ENCODE assay signal across 16 mouse cellular contexts in the genomic region with DNA sequence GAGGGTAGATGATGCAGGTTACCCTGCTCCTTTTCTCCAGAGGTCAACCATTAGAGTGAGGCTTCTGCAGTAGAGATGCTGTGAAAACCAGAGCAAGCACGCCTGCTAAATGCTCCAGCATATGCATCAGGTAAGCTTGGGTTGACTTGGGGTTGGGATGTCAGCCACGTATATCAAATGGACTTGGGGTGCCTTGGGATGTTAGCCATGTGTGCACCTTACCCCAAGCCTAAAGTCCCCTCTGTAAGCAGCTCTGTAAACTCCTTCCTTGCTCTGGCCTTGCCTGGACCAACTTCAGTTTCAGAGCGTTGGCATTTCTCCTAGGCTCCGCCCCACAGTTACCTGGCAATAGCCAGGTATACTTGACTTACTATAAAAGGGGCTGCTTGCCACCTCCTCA.
A peak's percentile ranks its signal among the peaks of the same experiment; 100 is the strongest.
DNase-seq lines count a peak whose midpoint lies in the region; ATAC-seq and TF ChIP-seq lines count a peak whose summit lies in the region.
"Had no signal": no experiment of that assay in that cellular context is flagged by ENCODE, and none has a peak within 500 bp of the region (broad histone marks: within the 10 kb centered on the region; RNA-seq: fewer than 3 reads in every experiment).

No protein-coding gene starts in this region.

- ATAC-seq in heart, embryonic 13.5 days (ENCODE audit: extremely low read depth, insufficient number of reproducible peaks, low FRiP score, low TSS enrichment): no peak
- no peak for ATAC-seq in stomach, embryonic 16.5 days (ENCODE audit: insufficient read depth, low FRiP score)
- ATAC-seq in stomach, postnatal 0 days (ENCODE audit: low FRiP score, low TSS enrichment): no peak
- ATAC-seq in limb, embryonic 11.5 days (ENCODE audit: insufficient number of reproducible peaks, low FRiP score, low TSS enrichment, low read depth): no peak
- ATAC-seq in cerebellum, adult (ENCODE audit: insufficient number of reproducible peaks, low FRiP score, low TSS enrichment): no peak
- ATAC-seq: inflammation-experienced regulatory T-cells, adult 6 months; lung, postnatal 0 days had no signal

- no peaks in the 10 kb centered on the region for H3K36me3 ChIP-seq in heart, embryonic 13.5 days
- H3K36me3 ChIP-seq in stomach, embryonic 16.5 days (ENCODE audit: control insufficient read depth, insufficient read depth, low read length): no peaks in the 10 kb centered on the region
- no peaks in the 10 kb centered on the region for H3K36me3 ChIP-seq in stomach, postnatal 0 days (ENCODE audit: control insufficient read depth, insufficient read depth, low read length)
- no peaks in the 10 kb centered on the region for H3K36me3 ChIP-seq in limb, embryonic 11.5 days (ENCODE audit: control insufficient read depth, insufficient read depth, low read length)
- H3K36me3 ChIP-seq: liver, embryonic 13.5 days had no signal

- peak overlapping the region; percentile 64 for H3K4me2 ChIP-seq in heart, embryonic 13.5 days
- peak overlapping the region; percentile 48; the same call in 1 of the 2 replicates for H3K4me2 ChIP-seq in stomach, embryonic 16.5 days (ENCODE audit: low read depth, low read length)
- no peak overlapping the region for H3K4me2 ChIP-seq in stomach, postnatal 0 days (replicated peaks; ENCODE audit: low read depth)
- H3K4me2 ChIP-seq in limb, embryonic 11.5 days (ENCODE audit: low read depth, severe bottlenecking): peak overlapping the region; percentile 37; the same call in 1 of the 2 replicates

- no peak for TF ChIP-seq EP300 in stomach, postnatal 0 days (optimal IDR thresholded peaks at IDR 0.05)

- H3K9me3 ChIP-seq in heart, embryonic 13.5 days: no peaks in the 10 kb centered on the region
- H3K9me3 ChIP-seq in stomach, embryonic 16.5 days (replicated peaks; ENCODE audit: control insufficient read depth, low read length): no peaks in the 10 kb centered on the region
- no peaks in the 10 kb centered on the region for H3K9me3 ChIP-seq in stomach, postnatal 0 days (ENCODE audit: control insufficient read depth, low read length)
- H3K9me3 ChIP-seq in limb, embryonic 11.5 days (ENCODE audit: control insufficient read depth, low read length): no peaks in the 10 kb centered on the region
- H3K9me3 ChIP-seq: liver, embryonic 13.5 days; megakaryocyte, embryonic 14.5 days had no signal

- H3K4me1 ChIP-seq in heart, embryonic 13.5 days: peaks cover 13% of the 10 kb centered on the region
- peaks cover 4% of the 10 kb centered on the region; the same call in 1 of the 2 replicates for H3K4me1 ChIP-seq in stomach, embryonic 16.5 days (ENCODE audit: control insufficient read depth, insufficient read depth, low read length)
- no peaks in the 10 kb centered on the region for H3K4me1 ChIP-seq in stomach, postnatal 0 days (replicated peaks; ENCODE audit: control insufficient read depth, insufficient read depth)
- peaks cover 9% of the 10 kb centered on the region; the same call in 1 of the 2 replicates for H3K4me1 ChIP-seq in limb, embryonic 11.5 days (ENCODE audit: control insufficient read depth, insufficient read depth, low read length)
- H3K4me1 ChIP-seq: megakaryocyte, embryonic 14.5 days had no signal

- H3K9ac ChIP-seq in heart, embryonic 13.5 days: no peak overlapping the region
- H3K9ac ChIP-seq in stomach, embryonic 16.5 days (ENCODE audit: low read length): no peak overlapping the region
- no peak overlapping the region for H3K9ac ChIP-seq in stomach, postnatal 0 days (ENCODE audit: low read length)
- no peak overlapping the region for H3K9ac ChIP-seq in limb, embryonic 11.5 days (ENCODE audit: low read length)
- H3K9ac ChIP-seq: liver, embryonic 13.5 days had no signal

- WGBS in heart, embryonic 13.5 days: 78% methylated on average over 4 of the region's 4 CpGs
- WGBS in stomach, embryonic 16.5 days: 81% methylated on average over 4 of the region's 4 CpGs
- WGBS in stomach, postnatal 0 days: 88% methylated on average over 4 of the region's 4 CpGs
- 64% methylated on average over 4 of the region's 4 CpGs for WGBS in limb, embryonic 11.5 days

- DNase-seq in heart, postnatal 4 days: no peak
- DNase-seq in stomach, postnatal 0 days (ENCODE audit: low spot score): no peak
- DNase-seq in limb, embryonic 11.5 days (ENCODE audit: low spot score): peak; percentile 23
- DNase-seq in urinary bladder, adult 18-20 months (ENCODE audit: low spot score in 2 of 2): no peak
- DNase-seq in kidney, postnatal 36 days: no peak
- DNase-seq: adrenal gland, postnatal 36 days; B cell, adult 2 months; gastrocnemius, postnatal 36 days; liver, embryonic 13.5 days; spleen, adult 18-20 months had no signal

- H3K27ac ChIP-seq in heart, embryonic 13.5 days (replicated peaks): no peak overlapping the region
- no peak overlapping the region for H3K27ac ChIP-seq in stomach, embryonic 16.5 days (ENCODE audit: low read length)
- H3K27ac ChIP-seq in stomach, postnatal 0 days (replicated peaks): no peak overlapping the region
- no peak overlapping the region for H3K27ac ChIP-seq in limb, embryonic 11.5 days (replicated peaks; ENCODE audit: low read depth, low read length)
- H3K27ac ChIP-seq: liver, embryonic 13.5 days had no signal

- no peak for TF ChIP-seq CTCF in stomach, postnatal 0 days (IDR thresholded peaks at IDR 0.05; ENCODE audit: low read depth)

- no peaks in the 10 kb centered on the region for H3K27me3 ChIP-seq in heart, embryonic 13.5 days (replicated peaks)
- H3K27me3 ChIP-seq in stomach, embryonic 16.5 days (ENCODE audit: control insufficient read depth, insufficient read depth, low read length): no peaks in the 10 kb centered on the region
- H3K27me3 ChIP-seq in stomach, postnatal 0 days (ENCODE audit: control insufficient read depth, insufficient read depth, low read length): no peaks in the 10 kb centered on the region
- H3K27me3 ChIP-seq in limb, embryonic 11.5 days (ENCODE audit: control insufficient read depth, insufficient read depth, low read length): no peaks in the 10 kb centered on the region
- H3K27me3 ChIP-seq: liver, embryonic 13.5 days had no signal

- H3K4me3 ChIP-seq in heart, embryonic 13.5 days: 0 out of 2 replicates have a peak overlapping the region, but pooled peaks have one; percentile 41
- H3K4me3 ChIP-seq in stomach, embryonic 16.5 days (replicated peaks; ENCODE audit: low read length): no peak overlapping the region
- H3K4me3 ChIP-seq in stomach, postnatal 0 days (ENCODE audit: low read depth, low read length): no peak overlapping the region
- H3K4me3 ChIP-seq in limb, embryonic 11.5 days (ENCODE audit: low read depth, low read length): no peak overlapping the region
- H3K4me3 ChIP-seq: megakaryocyte, embryonic 14.5 days had no signal
